Mouse (Mus musculus): ENCODE results near the gene Sele.

The Sele gene

GRCm38 (mm10) chr1:164073091-164073490 is 25.1 kb downstream of the Sele start:
- DNase-seq: no peak

GRCm38 (mm10) chr1:164073803-164074202 is 25.8 kb downstream of the Sele start:
- no peak for DNase-seq

GRCm38 (mm10) chr1:164074606-164075140 is 26.6 kb downstream of the Sele start:
- no peak for DNase-seq

GRCm38 (mm10) chr1:164075416-164075815 is 27.4 kb downstream of the Sele start:
- DNase-seq: no peak

- DNase-seq: no peak
These were observed 28.4 kb downstream of the Sele start for GRCm38 (mm10) chr1:164076441-164076840.

GRCm38 (mm10) chr1:164077031-164077430 is 29.0 kb downstream of the Sele start:
- DNase-seq: no peak

- DNase-seq: no peak
These were observed 30.3 kb downstream of the Sele start for GRCm38 (mm10) chr1:164078323-164078741.

- DNase-seq: no peak
These were observed 31.1 kb downstream of the Sele start for GRCm38 (mm10) chr1:164079091-164079490.

- DNase-seq: no peak
These were observed 35.0 kb downstream of the Sele start for GRCm38 (mm10) chr1:164083046-164083445.

- DNase-seq: no peak
These were observed 38.8 kb downstream of the Sele start for GRCm38 (mm10) chr1:164086797-164087196.

GRCm38 (mm10) chr1:164087872-164088271 is 39.8 kb downstream of the Sele start:
- no peak for DNase-seq

- peak; percentile 31 for DNase-seq
These were observed 48.7 kb downstream of the Sele start for GRCm38 (mm10) chr1:164096780-164097179.

- no peak for DNase-seq
These were observed 49.9 kb downstream of the Sele start for GRCm38 (mm10) chr1:164097911-164098310.

GRCm38 (mm10) chr1:164098372-164098771 is 50.3 kb downstream of the Sele start:
- DNase-seq: no peak

Measured in kidney, adult 9 months (tissue).